Mouse (Mus musculus): ENCODE measurements at regions not wholly inside any gene's neighbourhood (a gene's known extent, or its start where the extent isn't known, plus 50 kb on each side); places are given as distances from the start of the nearest gene placed in this dataset.
A peak's percentile ranks its signal among the peaks of the same experiment; 100 is the strongest.

GRCm38 (mm10) chr6:81564295-81564694 is 359.2 kb upstream of the Gcfc2 start:
- ATAC-seq (ENCODE audit: low TSS enrichment), result no peak

GRCm38 (mm10) chr6:81586441-81587117 is 336.9 kb upstream of the Gcfc2 start:
- ATAC-seq (ENCODE audit: low TSS enrichment), result no peak

- ATAC-seq (ENCODE audit: low TSS enrichment), result no peak
Observed at GRCm38 (mm10) chr6:81589727-81590126, 333.7 kb upstream of the Gcfc2 start.

- no peak for ATAC-seq (ENCODE audit: low TSS enrichment)
Observed at GRCm38 (mm10) chr6:81595926-81596325, 327.5 kb upstream of the Gcfc2 start.

- ATAC-seq (ENCODE audit: low TSS enrichment), result no peak
Observed at GRCm38 (mm10) chr6:81608637-81609036, 314.8 kb upstream of the Gcfc2 start.

GRCm38 (mm10) chr6:81611980-81612379 is 311.5 kb upstream of the Gcfc2 start:
- ATAC-seq (ENCODE audit: low TSS enrichment), result no peak

- no peak for ATAC-seq (ENCODE audit: low TSS enrichment)
Observed at GRCm38 (mm10) chr6:81618018-81618417, 305.5 kb upstream of the Gcfc2 start.

GRCm38 (mm10) chr6:81621028-81621427 is 302.4 kb upstream of the Gcfc2 start:
- ATAC-seq (ENCODE audit: low TSS enrichment), result peak; percentile 72

- peak; percentile 93 for ATAC-seq (ENCODE audit: low TSS enrichment)
Observed at GRCm38 (mm10) chr6:81622714-81623113, 300.8 kb upstream of the Gcfc2 start.

- no peak for ATAC-seq (ENCODE audit: low TSS enrichment)
Observed at GRCm38 (mm10) chr6:81625016-81625415, 298.5 kb upstream of the Gcfc2 start.

- no peak for ATAC-seq (ENCODE audit: low TSS enrichment)
Observed at GRCm38 (mm10) chr6:81633586-81633985, 289.9 kb upstream of the Gcfc2 start.

- ATAC-seq (ENCODE audit: low TSS enrichment), result no peak
Observed at GRCm38 (mm10) chr6:81647615-81648375, 275.7 kb upstream of the Gcfc2 start.

- ATAC-seq (ENCODE audit: low TSS enrichment), result no peak
Observed at GRCm38 (mm10) chr6:81651856-81652255, 271.6 kb upstream of the Gcfc2 start.

- no peak for ATAC-seq (ENCODE audit: low TSS enrichment)
Observed at GRCm38 (mm10) chr6:81655205-81655604, 268.3 kb upstream of the Gcfc2 start.

- peak; percentile 90 for ATAC-seq (ENCODE audit: low TSS enrichment)
Observed at GRCm38 (mm10) chr6:81660478-81661395, 262.7 kb upstream of the Gcfc2 start.

- ATAC-seq (ENCODE audit: low TSS enrichment), result no peak
Observed at GRCm38 (mm10) chr6:81668944-81669343, 254.5 kb upstream of the Gcfc2 start.

- peak; percentile 44; the same call in 1 of the 2 replicates for ATAC-seq (ENCODE audit: low TSS enrichment)
Observed at GRCm38 (mm10) chr6:81673316-81673715, 250.2 kb upstream of the Gcfc2 start.

GRCm38 (mm10) chr6:81697284-81697683 is 226.2 kb upstream of the Gcfc2 start:
- peak; percentile 92 for ATAC-seq (ENCODE audit: low TSS enrichment)

GRCm38 (mm10) chr6:81698173-81698572 is 225.3 kb upstream of the Gcfc2 start:
- ATAC-seq (ENCODE audit: low TSS enrichment), result no peak

GRCm38 (mm10) chr6:81714867-81715266 is 208.6 kb upstream of the Gcfc2 start:
- ATAC-seq (ENCODE audit: low TSS enrichment), result peak; percentile 69

- peak; percentile 71 for ATAC-seq (ENCODE audit: low TSS enrichment)
Observed at GRCm38 (mm10) chr6:81716371-81716770, 207.1 kb upstream of the Gcfc2 start.
